Mouse (Mus musculus) spleen, adult 2 months (tissue): ENCODE results near the gene Fads3.

Source experiments
- CTCF ChIP-seq: fragments of 200-500 bp; IDR thresholded peaks from 2 replicates; pipeline ENCODE4 v1.5.1; 2011; ENCODE audit warnings: mild to moderate bottlenecking, inconsistent platforms; ENCODE audit not compliant: insufficient read depth, insufficient read length, insufficient replicate concordance; ENCODE audit errors: extremely low read depth
- POLR2A ChIP-seq: fragments of 200-500 bp; IDR thresholded peaks from 2 replicates; pipeline ENCODE4 v1.6.1; 2011; ENCODE audit warnings: low read depth, low read length, inconsistent platforms

GRCm38 (mm10) chr19:10038364-10038763 lies 3.0 kb upstream of the Fads3 start:
- TF ChIP-seq CTCF (no peak), POLR2A (no peak)
